Mouse (Mus musculus) erythroblast, embryonic 14.5 days (primary cell): ENCODE measurements around the gene Mfsd4a. TPM values are rescaled to one million over a fixed set of nuclear protein-coding genes. Genes with fewer than 3 reads are reported as not detected.

ENCODE experiments used
- H3K27me3 ChIP-seq: 2 replicates; pipeline ENCODE4 v1.6.1; 2012; ENCODE audit warnings: inconsistent platforms; ENCODE audit not compliant: control insufficient read depth
- H3K36me3 ChIP-seq: 2 replicates; pipeline ENCODE4 v1.6.1; 2012; ENCODE audit warnings: mild to moderate bottlenecking, inconsistent platforms; ENCODE audit not compliant: control insufficient read depth
- H3K4me1 ChIP-seq: 2 replicates; pipeline ENCODE4 v1.6.1; 2012; ENCODE audit warnings: inconsistent platforms; ENCODE audit not compliant: control insufficient read depth
- H3K4me3 ChIP-seq: replicated peaks from 2 replicates; pipeline ENCODE3; 2012; ENCODE audit warnings: moderate library complexity, mild to moderate bottlenecking, inconsistent platforms
- H3K9me3 ChIP-seq: 2 replicates; pipeline ENCODE4 v1.6.1; 2012; ENCODE audit warnings: low read length, inconsistent platforms, mixed read lengths; ENCODE audit not compliant: control insufficient read depth
- GATA1 ChIP-seq: IDR thresholded peaks from 2 replicates; pipeline ENCODE4 v1.6.1; 2012; ENCODE audit warnings: low read length, inconsistent platforms, mixed read lengths
- TAL1 ChIP-seq: IDR thresholded peaks from 3 replicates; pipeline ENCODE4 v1.6.1; 2012; ENCODE audit warnings: low read length, inconsistent platforms, mixed read lengths
- polyA plus RNA-seq: library from polyadenylated mRNA; stranded (reverse); fragments of >175 nt; gene quantifications from 2 replicates; pipeline ENCODE4 v1.2.3, GENCODE M21; 2012

The Mfsd4a gene
- polyA plus RNA-seq, 1 experiment = not detected

DNA sequence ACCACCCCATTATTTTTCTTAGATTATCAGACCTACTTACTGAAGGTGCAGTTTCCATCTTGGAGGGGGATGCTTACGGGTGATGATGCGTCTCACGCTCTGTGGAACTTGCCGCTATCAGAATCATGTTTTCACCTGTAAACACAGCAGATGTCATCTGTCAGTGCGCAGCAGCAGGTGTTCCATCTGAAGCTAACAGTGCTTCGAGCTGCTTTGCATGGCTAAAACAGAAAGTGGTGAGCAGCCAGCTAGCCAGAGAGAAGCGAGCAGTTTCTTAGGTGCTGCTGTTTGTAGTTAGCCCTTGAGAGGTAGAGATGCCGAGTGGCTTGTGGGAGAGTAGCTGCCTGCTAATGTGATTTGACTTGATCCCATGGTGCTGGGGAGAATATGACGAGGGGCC is 39.4 kb downstream of the Mfsd4a start:
- Histone ChIP-seq H3K4me3 (no peak overlapping the region), H3K4me1 (peaks cover 70% of the 10 kb centered on the region), H3K27me3 (no peaks in the 10 kb centered on the region), H3K9me3 (no peaks in the 10 kb centered on the region), H3K36me3 (peaks cover 94% of the 10 kb centered on the region)
- TF ChIP-seq GATA1 (no peak), TAL1 (no peak)

DNA sequence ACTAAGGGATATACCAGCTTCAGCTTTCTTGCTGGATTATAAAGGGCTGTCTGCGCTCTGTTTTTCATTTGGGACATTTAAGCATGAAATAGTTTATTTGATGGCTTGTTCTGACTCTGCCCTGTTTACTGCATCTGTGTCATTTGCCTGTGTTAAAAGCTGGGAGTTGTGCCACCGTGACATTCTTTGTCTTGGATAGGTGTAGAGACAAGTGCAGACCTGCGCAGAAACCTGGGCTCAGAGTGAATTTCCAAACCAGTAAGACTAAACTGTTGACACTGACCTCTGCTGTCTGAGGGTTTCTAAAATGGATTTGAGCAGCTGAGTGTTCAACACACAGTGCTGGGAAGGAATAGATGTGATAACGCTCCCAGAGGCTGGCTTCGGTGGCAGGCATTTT is 39.9 kb downstream of the Mfsd4a start:
- Histone ChIP-seq H3K27me3 (no peaks in the 10 kb centered on the region), H3K4me3 (no peak overlapping the region), H3K9me3 (no peaks in the 10 kb centered on the region), H3K36me3 (peaks cover 94% of the 10 kb centered on the region), H3K4me1 (peaks cover 74% of the 10 kb centered on the region)
- TF ChIP-seq GATA1 = no peak
- TF ChIP-seq TAL1 = no peak

DNA sequence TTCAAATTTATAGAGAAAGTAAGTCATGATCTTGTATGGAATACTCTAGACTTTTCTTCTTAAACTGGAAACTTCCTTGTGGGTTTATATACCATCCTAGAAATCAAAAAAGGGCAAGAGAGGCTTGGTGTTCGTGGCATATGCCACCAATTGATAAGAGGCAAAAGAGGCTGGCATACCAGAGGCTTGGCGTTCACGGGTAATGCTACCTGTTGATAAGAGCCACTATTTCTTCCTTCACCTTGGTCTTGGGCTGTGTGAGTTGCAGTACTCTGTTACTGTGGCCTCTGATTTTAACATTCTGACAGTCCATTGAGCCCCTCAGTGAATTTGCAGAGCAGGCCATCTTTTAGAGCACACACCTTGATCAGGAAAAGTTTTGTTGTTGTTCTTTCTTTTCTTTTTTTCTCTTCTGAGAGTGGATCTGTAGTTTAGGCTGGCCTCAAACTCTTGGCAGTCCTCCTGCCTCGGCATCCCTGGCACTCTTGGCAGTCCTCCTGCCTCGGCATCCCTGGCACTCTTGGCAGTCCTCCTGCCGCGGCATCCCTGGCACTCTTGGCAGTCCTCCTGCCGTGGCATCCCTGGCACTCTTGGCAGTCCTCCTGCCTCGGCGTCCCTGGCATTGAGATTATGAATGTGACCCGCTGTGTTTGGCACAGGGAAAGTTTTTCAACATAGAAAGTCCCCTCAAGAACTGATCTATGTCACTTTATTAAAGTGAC is 40.8 kb downstream of the Mfsd4a start:
- TF ChIP-seq TAL1 = peak; percentile 86
- peak; percentile 91 for TF ChIP-seq GATA1
- peaks cover 94% of the 10 kb centered on the region for H3K36me3 ChIP-seq
- no peaks in the 10 kb centered on the region for H3K9me3 ChIP-seq
- no peaks in the 10 kb centered on the region for H3K27me3 ChIP-seq
- peak overlapping the region; percentile 21 for H3K4me3 ChIP-seq
- peaks cover 80% of the 10 kb centered on the region for H3K4me1 ChIP-seq

DNA sequence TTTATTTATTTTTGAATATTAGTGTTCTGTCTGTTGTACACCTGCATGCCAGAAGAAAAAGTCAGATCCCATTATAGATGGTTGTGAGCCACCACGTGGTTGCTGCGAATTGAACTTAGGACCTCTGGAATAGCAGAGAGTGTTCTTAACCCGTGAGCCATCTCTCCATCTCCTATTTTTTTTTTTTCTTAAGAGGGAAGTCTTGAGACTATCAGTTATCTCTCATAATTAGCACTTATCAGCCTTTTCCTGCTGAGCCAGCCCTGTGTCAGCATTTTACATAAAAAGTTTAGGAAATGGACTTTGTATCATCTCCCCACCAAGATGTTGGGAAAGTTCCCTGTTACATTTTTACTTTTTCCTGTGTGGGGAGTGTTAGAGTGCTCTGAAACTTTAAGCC is 45.8 kb downstream of the Mfsd4a start:
- no peak for TF ChIP-seq TAL1
- TF ChIP-seq GATA1 = no peak
- peaks cover 49% of the 10 kb centered on the region for H3K4me1 ChIP-seq
- H3K9me3 ChIP-seq = no peaks in the 10 kb centered on the region
- peaks cover 95% of the 10 kb centered on the region for H3K36me3 ChIP-seq
- H3K27me3 ChIP-seq = no peaks in the 10 kb centered on the region
- H3K4me3 ChIP-seq = no peak overlapping the region

DNA sequence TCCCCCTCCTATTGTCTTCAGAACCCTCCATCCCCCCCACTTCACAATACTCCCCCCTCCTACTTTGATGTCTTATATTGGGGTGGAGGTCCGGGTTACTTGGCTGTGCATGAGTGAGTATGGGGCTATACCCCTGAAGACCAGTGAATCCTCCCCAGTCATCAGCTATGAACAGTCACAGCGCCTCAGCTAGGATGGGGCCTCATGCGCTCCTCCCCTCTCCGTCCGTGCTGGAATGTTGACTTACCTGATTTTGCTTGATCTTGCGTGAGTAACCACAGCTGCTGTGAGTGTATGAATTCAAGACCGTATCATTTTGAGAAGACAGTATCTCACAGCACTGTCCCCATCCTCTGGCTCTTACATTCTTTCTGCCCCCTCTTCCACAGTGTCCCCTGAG is 48.0 kb downstream of the Mfsd4a start:
- H3K4me1 ChIP-seq = peaks cover 32% of the 10 kb centered on the region
- H3K36me3 ChIP-seq = peaks cover 96% of the 10 kb centered on the region
- no peak overlapping the region for H3K4me3 ChIP-seq
- H3K27me3 ChIP-seq = no peaks in the 10 kb centered on the region
- no peak for TF ChIP-seq TAL1
- TF ChIP-seq GATA1 = no peak
- peaks cover under 1% of the 10 kb centered on the region for H3K9me3 ChIP-seq

DNA sequence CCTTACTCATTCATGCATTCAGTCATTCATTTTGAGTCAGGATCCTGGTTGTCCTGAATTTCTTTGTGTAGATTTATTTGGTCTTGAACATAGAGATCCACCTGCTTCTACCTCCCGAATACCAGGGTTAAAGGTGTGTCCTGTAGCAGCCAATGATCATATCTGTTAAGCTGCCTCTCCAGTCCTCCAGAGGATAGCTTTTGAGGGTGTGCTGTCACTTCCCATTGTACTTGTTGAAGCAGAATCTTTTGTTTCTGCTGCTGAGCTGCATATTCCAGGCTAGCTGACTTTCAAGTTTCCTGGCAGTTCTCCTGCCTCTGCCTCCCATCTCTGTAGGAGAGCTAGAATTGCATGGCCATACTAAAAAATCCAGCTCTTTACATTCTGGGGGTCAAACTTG is 51.2 kb downstream of the Mfsd4a start:
- H3K4me1 ChIP-seq = peaks cover 16% of the 10 kb centered on the region

DNA sequence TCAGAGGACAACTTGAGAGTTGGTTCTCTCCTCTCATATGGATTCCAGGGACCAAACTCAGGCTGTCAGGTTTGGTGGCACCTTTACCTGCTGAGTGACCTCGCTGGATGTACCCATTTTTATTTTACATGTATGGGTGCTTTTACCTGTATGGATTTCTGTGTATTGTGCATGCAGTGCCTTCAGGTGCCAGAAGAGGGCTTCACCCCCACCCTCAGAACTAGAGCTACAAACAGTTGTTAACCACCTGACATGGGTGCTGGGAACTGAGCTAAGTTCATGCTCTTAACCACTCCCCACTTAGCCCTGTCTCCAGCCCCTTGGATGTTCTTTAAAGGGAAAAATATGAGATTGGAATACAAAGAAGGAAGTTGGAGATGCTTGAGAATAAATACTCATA is 53.1 kb downstream of the Mfsd4a start:
- H3K4me1 ChIP-seq = peaks cover 29% of the 10 kb centered on the region
- H3K4me3 ChIP-seq = no peak overlapping the region
- TF ChIP-seq GATA1 (no peak), TAL1 (no peak)
- peaks cover 3% of the 10 kb centered on the region for H3K9me3 ChIP-seq
- no peaks in the 10 kb centered on the region for H3K27me3 ChIP-seq
- H3K36me3 ChIP-seq = peaks cover 78% of the 10 kb centered on the region

More for the DNA sequence above, 51.2 kb downstream of the Mfsd4a start:
- H3K36me3 ChIP-seq = peaks cover 88% of the 10 kb centered on the region
- H3K9me3 ChIP-seq = peaks cover 3% of the 10 kb centered on the region
- H3K27me3 ChIP-seq = no peaks in the 10 kb centered on the region
- no peak overlapping the region for H3K4me3 ChIP-seq
- TF ChIP-seq GATA1 = no peak
- TF ChIP-seq TAL1 = no peak

DNA sequence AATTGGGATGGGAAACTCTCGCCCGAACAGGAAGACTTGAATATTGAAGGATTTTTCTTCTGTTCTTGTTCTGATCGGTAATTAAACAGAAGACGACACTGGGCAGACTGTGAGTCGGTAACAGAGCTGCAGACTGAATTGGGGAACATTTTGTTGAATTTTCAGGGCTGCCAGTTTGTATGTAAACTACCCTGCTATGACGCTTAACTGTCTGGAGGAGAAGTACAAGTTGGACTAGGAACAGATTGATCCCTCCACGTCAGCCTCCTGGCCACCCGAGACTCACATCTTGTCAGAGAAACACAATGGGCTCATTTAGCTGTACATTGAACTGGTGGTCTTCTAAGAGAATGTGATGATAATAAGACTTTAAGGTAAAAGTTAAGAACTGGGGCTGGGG is 55.0 kb downstream of the Mfsd4a start:
- Histone ChIP-seq H3K4me1 (peaks cover 42% of the 10 kb centered on the region), H3K4me3 (no peak overlapping the region), H3K36me3 (peaks cover 58% of the 10 kb centered on the region), H3K27me3 (no peaks in the 10 kb centered on the region), H3K9me3 (peaks cover 3% of the 10 kb centered on the region)
- TF ChIP-seq GATA1 (no peak), TAL1 (no peak)

DNA sequence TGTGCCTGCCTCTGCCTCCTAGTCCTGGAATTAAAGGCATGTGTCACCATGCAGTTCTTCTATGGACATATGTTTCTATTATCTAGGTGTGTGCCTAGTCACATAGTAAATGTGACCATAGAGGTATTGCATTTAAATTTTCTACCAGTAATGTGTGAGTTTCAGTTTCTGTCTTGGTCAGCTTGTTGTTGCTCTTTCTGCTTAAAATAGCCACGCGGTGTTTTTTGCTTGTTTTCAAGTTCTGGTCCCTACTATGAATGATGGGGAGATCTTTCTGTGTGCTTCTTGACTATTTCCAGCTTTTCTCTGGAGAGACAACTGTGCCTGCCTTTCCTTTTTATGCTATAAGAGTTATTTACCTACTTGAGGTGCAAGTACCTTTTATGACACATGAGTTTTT is 56.1 kb downstream of the Mfsd4a start:
- peaks cover 48% of the 10 kb centered on the region for H3K36me3 ChIP-seq
- TF ChIP-seq GATA1 (no peak), TAL1 (no peak)
- H3K4me1 ChIP-seq = peaks cover 45% of the 10 kb centered on the region
- no peaks in the 10 kb centered on the region for H3K27me3 ChIP-seq
- peaks cover 3% of the 10 kb centered on the region for H3K9me3 ChIP-seq
- no peak overlapping the region for H3K4me3 ChIP-seq
